In the genomic region with DNA sequence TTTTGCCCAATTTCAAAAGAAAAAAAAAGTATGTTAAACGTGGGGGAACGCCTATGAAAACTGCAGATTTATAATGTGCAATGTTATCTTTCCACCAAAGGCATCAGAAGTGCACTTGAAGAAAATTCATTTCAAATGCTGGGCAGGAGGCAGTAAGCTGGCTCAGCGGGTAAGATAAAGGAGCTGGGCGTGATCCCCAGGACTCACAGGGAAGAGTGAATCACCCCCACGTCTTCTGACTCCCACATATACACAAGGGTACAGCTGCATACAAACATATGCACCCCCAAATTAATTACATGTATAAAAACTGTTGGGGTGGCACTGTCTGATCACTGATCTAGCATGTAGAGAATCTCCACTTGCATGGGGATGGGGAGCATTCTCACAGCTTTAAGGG, we compare ENCODE assay signal across 29 mouse cellular contexts.
DNase-seq lines count a peak whose midpoint lies in the region; ATAC-seq lines count a peak whose summit lies in the region.
"Had no signal": no experiment of that assay in that cellular context is flagged by ENCODE, and none has a peak within 500 bp of the region (broad histone marks: within the 10 kb centered on the region; RNA-seq: fewer than 3 reads in every experiment).

No protein-coding gene starts in this region.

- peaks cover 50% of the 10 kb centered on the region for H3K36me3 ChIP-seq in megakaryocyte, embryonic 14.5 days (replicated peaks; ENCODE audit: low read length)
- H3K36me3 ChIP-seq in macrophage (ENCODE audit: inconsistent target), result no peaks in the 10 kb centered on the region
- H3K36me3 ChIP-seq: embryonic facial prominence, embryonic 15.5 days; heart, embryonic 10.5 days; hindbrain, embryonic 10.5 days; hindbrain, embryonic 15.5 days; midbrain, embryonic 12.5 days had no signal

- H3K9me3 ChIP-seq in megakaryocyte, embryonic 14.5 days, result no peaks in the 10 kb centered on the region
- H3K9me3 ChIP-seq: embryonic facial prominence, embryonic 10.5 days; embryonic facial prominence, embryonic 15.5 days; heart, embryonic 10.5 days; hindbrain, embryonic 10.5 days; hindbrain, embryonic 15.5 days; liver, embryonic 15.5 days; midbrain, embryonic 12.5 days had no signal

- intact Hi-C loops in gastrocnemius, postnatal 14 days (cut with DNase I; ENCODE audit: low total_unique reads), result no loop called here

- peak; percentile 62 for DNase-seq in brain, adult 2 months (ENCODE audit: low read depth, low spot score)
- DNase-seq in gastrocnemius, postnatal 14 days, result no peak
- no peak for DNase-seq in embryo, embryonic 10 days (ENCODE audit: low spot score)
- no peak for DNase-seq in right cerebral cortex, postnatal 36 days (ENCODE audit: low spot score in 2 of 2)
- DNase-seq: adrenal gland, adult 8-10 months; cerebellum, adult 11-12 months; cerebellum, adult 9-11 months; gastrocnemius, postnatal 25 days; kidney, adult 11 months; kidney, postnatal 25 days; liver; lung, postnatal 36 days; right cerebral cortex, adult 18-20 months; right cerebral cortex, postnatal 4 days; thymus, postnatal 4 days had no signal

- WGBS in macrophage (ENCODE audit: missing documents), result 87% methylated on average over 5 of the region's 5 CpGs

- H3K79me2 ChIP-seq in macrophage (ENCODE audit: inconsistent target), result peaks cover 87% of the 10 kb centered on the region

- peak overlapping the region; percentile 59 for H3K4me3 ChIP-seq in megakaryocyte, embryonic 14.5 days (replicated peaks)
- no peak overlapping the region for H3K4me3 ChIP-seq in macrophage (ENCODE audit: inconsistent target)
- H3K4me3 ChIP-seq: embryonic facial prominence, embryonic 10.5 days; embryonic facial prominence, embryonic 15.5 days; heart, embryonic 10.5 days; hindbrain, embryonic 10.5 days; hindbrain, embryonic 15.5 days; liver, embryonic 15.5 days; midbrain, embryonic 12.5 days had no signal

- H3K4me1 ChIP-seq in megakaryocyte, embryonic 14.5 days, result peaks cover 96% of the 10 kb centered on the region

- ATAC-seq in megakaryocyte, adult 5-6 weeks (ENCODE audit: poor library complexity, severe bottlenecking), result no peak
- ATAC-seq: activated CD4-positive, CD25-positive, alpha-beta regulatory T cell, adult 4 months; CD4-positive, CD25-positive, alpha-beta regulatory T cell, adult 4 months; forebrain, embryonic 14.5 days; inflammation-experienced regulatory T-cells, adult 6 months had no signal

- peak overlapping the region; percentile 90 for H3K27ac ChIP-seq in macrophage
- H3K27ac ChIP-seq: embryonic facial prominence, embryonic 10.5 days; embryonic facial prominence, embryonic 15.5 days; heart, embryonic 10.5 days; hindbrain, embryonic 10.5 days; hindbrain, embryonic 15.5 days; midbrain, embryonic 12.5 days had no signal

- H3K27me3 ChIP-seq in megakaryocyte, embryonic 14.5 days (replicated peaks), result no peaks in the 10 kb centered on the region
- H3K27me3 ChIP-seq: embryonic facial prominence, embryonic 15.5 days; hindbrain, embryonic 15.5 days; liver, embryonic 15.5 days; midbrain, embryonic 12.5 days had no signal
